Mouse (Mus musculus) Patski (cell line): Measurements from ENCODE around the gene Cbx1. TPM values are rescaled to one million over a fixed set of nuclear protein-coding genes. Genes with fewer than 3 reads are reported as not detected.
"Not testable (repeated sequence)": the region's sequence is repeated elsewhere in the genome, so short reads cannot be mapped to it uniquely, and the experiment has no call there.

Experiments used
- ATAC-seq: fragments of 100-300 bp; one replicate; pipeline ENCODE4 v1.8.0; 2021
- CTCF ChIA-PET: fragments of 350-600 bp; sonication (Branson Sonifier 250); formaldehyde crosslinking; loops from one replicate; lab custom pipeline; 2022; ENCODE audit warnings: inconsistent platforms; lab: Charles Lee
- POLR2A ChIA-PET: fragments of 350-600 bp; sonication (Branson Sonifier 250); formaldehyde crosslinking; loops from one replicate; lab custom pipeline; 2022; ENCODE audit warnings: antibody characterized with exemption, inconsistent platforms; lab: Charles Lee
- DNase-seq: peaks from one replicate; pipeline ENCODE4 v3.0.0-alpha.2; 2011; ENCODE audit warnings: low read depth, low spot score
- H3K27me3 ChIP-seq: fragments of 371-371 bp; one replicate; pipeline ENCODE4 v1.5.1; 2021
- CTCF ChIP-seq: fragments of 100-300 bp; IDR thresholded peaks from one replicate; pipeline ENCODE4 v1.5.1; 2021
- in situ Hi-C: fragments of 300-500 bp; cut with MboI; formaldehyde crosslinking; loops from 3 replicates; pipeline ENCODE4 v1.11.1; 2018; ENCODE audit warnings: low pct_unique_long_range_greater_than_20kb, mixed read lengths
- polyA plus RNA-seq: library from polyadenylated mRNA; unstranded; gene quantifications from one replicate; pipeline ENCODE4 v1.2.3, GENCODE M21; 2021

Cbx1 gene
- polyA plus RNA-seq, 1 experiment from 2014 or later: 111 TPM

DNA sequence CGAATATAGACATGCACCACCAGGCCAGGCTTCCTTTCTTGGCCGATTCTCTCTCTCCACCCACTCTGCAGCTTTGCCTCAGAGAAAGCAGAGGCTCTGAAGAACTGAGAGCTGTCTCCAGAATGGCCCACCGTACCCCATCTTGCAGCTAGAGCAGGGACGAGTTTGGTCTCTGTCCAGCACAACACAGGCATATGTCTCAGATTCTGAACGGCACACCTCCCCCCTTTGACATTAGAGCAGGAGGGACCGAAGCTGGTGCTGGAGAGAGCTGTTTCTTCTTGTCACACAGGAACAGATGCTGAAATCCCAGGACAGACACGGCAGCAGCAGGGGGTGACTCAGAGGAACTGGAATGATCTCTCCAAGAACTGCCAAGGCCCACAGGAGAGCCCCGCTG, 51.4 kb downstream of the Cbx1 start:
- in situ Hi-C loops: no loop called here
- ATAC-seq (no peak), DNase-seq (no peak)
- ChIA-PET POLR2A (interaction anchor here (0.9 to 1.7 kb wide), 2 partner anchors 16 to 19 kb away, joined by 3 read pairs; no protein-coding TSS in a partner anchor), CTCF (interaction anchor here (1.9 kb wide), 1 partner anchor 17 kb away, joined by 5 read pairs; no protein-coding TSS in a partner anchor)
- no peak for TF ChIP-seq CTCF
- H3K27me3 ChIP-seq: no peaks in the 10 kb centered on the region

DNA sequence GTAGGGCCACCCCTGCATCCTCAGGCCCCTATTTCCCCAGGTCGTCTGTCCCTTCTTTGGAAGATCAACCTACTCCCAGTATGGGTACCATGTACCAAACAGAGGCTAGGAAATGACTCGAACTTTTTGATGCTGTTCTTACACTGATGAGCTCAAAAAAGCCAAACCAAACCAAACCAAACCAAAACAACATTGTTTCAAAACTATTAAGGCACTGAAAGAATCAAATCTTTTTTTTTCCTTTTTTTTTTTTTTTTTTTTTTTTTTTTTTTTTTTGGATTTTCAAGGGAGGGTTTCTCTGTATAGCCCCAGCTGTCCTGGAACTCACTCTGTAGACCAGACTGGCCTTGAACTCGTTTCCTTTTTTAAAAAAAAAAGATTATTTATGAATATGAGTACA, 54.7 kb downstream of the Cbx1 start:
- TF ChIP-seq CTCF: no peak
- POLR2A ChIA-PET: interaction anchor here (0.6 kb wide), 1 partner anchor 82 kb away, joined by 3 read pairs; no protein-coding TSS in a partner anchor
- H3K27me3 ChIP-seq: no peaks in the 10 kb centered on the region
- DNase-seq (no peak), ATAC-seq (no peak)
- CTCF ChIA-PET: no interaction called here
- in situ Hi-C loops: no loop called here

- no peaks in the 10 kb centered on the region for H3K27me3 ChIP-seq
- no peak for TF ChIP-seq CTCF
- POLR2A ChIA-PET: interaction anchor here (1.1 kb wide), 1 partner anchor 16 kb away, joined by 3 read pairs; no protein-coding TSS in a partner anchor
- in situ Hi-C loops: no loop called here
- DNase-seq (no peak), ATAC-seq (no peak)
- CTCF ChIA-PET: interaction anchor here (1.2 kb wide), 1 partner anchor 10 kb away, joined by 4 read pairs; no protein-coding TSS in a partner anchor
Observed at GRCm38 (mm10) chr11:96847240-96847639, 58.3 kb downstream of the Cbx1 start.

- ChIA-PET CTCF (no interaction called here), POLR2A (no interaction called here)
- no peaks in the 10 kb centered on the region for H3K27me3 ChIP-seq
- no peak for TF ChIP-seq CTCF
- DNase-seq: no peak
- ATAC-seq: no peak
- in situ Hi-C loops: no loop called here
Observed at GRCm38 (mm10) chr11:96848694-96849093, 59.8 kb downstream of the Cbx1 start.

DNA sequence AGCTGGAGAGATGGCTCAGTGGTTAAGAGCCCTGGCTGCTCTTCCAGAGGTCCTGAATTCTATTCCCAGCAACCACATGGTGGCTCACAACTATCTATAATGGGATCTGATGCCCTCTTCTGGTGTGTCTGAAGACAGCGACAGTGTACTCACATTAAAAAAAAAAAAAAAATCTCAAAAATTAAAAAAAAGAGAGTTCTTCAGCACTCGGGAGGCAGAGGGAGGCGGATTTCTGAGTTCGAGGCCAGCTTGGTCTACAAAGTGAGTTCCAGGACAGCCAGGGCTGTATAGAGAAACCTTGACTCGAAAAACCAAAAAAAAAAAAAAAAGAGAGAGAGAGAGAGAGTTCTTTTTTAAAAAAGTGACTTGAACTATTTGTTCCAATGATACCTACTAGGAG, 60.2 kb downstream of the Cbx1 start:
- ATAC-seq, H3K27me3 ChIP-seq, DNase-seq, in situ Hi-C loops, CTCF ChIA-PET: not testable (repeated sequence)
- POLR2A ChIA-PET: interaction anchor here (1.0 kb wide), 1 partner anchor 12 kb away, joined by 3 read pairs; no protein-coding TSS in a partner anchor

- ATAC-seq (peak; percentile 47), DNase-seq (no peak)
- POLR2A ChIA-PET: interaction anchor here (1.0 kb wide), 1 partner anchor 13 kb away, joined by 3 read pairs; no protein-coding TSS in a partner anchor
- CTCF ChIA-PET: interaction anchor here (1.0 kb wide), 1 partner anchor 8 kb away, joined by 3 read pairs; no protein-coding TSS in a partner anchor
- no peaks in the 10 kb centered on the region for H3K27me3 ChIP-seq
- TF ChIP-seq CTCF: no peak
- in situ Hi-C loops: no loop called here
Observed at GRCm38 (mm10) chr11:96849681-96850467, 60.9 kb downstream of the Cbx1 start, which contains the start of gene Copz2. Gene Copz2, plus strand, starts transcription at chr11:96849870.

DNA sequence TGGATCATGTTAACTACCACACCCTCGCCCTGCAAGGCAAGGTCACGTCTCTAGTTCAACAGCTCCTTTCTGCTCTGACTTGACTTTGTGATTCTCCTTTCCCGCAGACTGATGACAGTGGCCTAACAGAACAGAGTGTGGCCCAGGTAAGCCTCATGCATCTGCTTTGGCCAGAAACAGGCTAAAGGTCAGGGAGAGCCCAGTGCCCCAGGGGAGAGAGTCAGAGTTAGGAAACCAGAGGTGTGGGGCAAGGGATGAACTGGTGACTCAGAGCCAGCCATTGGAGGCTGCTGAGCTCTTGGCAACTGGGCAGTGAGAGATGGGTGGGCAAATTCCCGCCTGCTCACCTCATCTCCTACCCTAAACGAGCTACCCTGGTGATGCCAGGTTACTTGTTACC, 68.5 kb downstream of the Cbx1 start:
- ATAC-seq: no peak
- POLR2A ChIA-PET: interaction anchor here (0.8 to 1.0 kb wide), 2 partner anchors 33 to 64 kb away, joined by 4 read pairs; no protein-coding TSS in a partner anchor
- no peaks in the 10 kb centered on the region for H3K27me3 ChIP-seq
- CTCF ChIA-PET: interaction anchor here (1.1 to 1.2 kb wide), 2 partner anchors 11 to 18 kb away, joined by 4 to 5 read pairs; no protein-coding TSS in a partner anchor
- DNase-seq: no peak
- in situ Hi-C loops: no loop called here
- no peak for TF ChIP-seq CTCF

Other genes with a start within 250 kb of the Cbx1 start
- gene Snx11, start 11.6 kb upstream of the Cbx1 start, polyA plus RNA-seq: 23.6 TPM
- 362 TPM for gene Nfe2l1, start 40.8 kb downstream of the Cbx1 start, polyA plus RNA-seq
- 56.7 TPM for gene Copz2, start 60.7 kb downstream of the Cbx1 start, polyA plus RNA-seq
- 95.8 TPM for gene Cdk5rap3, start 127.4 kb downstream of the Cbx1 start, polyA plus RNA-seq
- 2.1 TPM for gene Prr15l, start 139.0 kb downstream of the Cbx1 start, polyA plus RNA-seq
- gene Pnpo, start 154.9 kb downstream of the Cbx1 start, polyA plus RNA-seq: 26.5 TPM
- gene Sp2, start 193.8 kb downstream of the Cbx1 start, polyA plus RNA-seq: 13.0 TPM
- gene Sp6, start 224.3 kb downstream of the Cbx1 start, polyA plus RNA-seq: 0.53 TPM
- 47.0 TPM for gene Scrn2, start 240.8 kb downstream of the Cbx1 start, polyA plus RNA-seq